Mouse (Mus musculus): ENCODE data around the gene Dad1. TPM values are rescaled to one million over a fixed set of nuclear protein-coding genes. Genes with fewer than 3 reads are reported as not detected.
"Not testable (repeated sequence)": the region's sequence is repeated elsewhere in the genome, so short reads cannot be mapped to it uniquely, and the experiment has no call there.

Gene Dad1
- total RNA-seq, 2 experiments from 2014 or later: 86.7 to 154 TPM

- no peak for ATAC-seq (ENCODE audit: poor library complexity, severe bottlenecking)
Observed at GRCm38 (mm10) chr14:54249326-54249725, 4.6 kb downstream of the Dad1 start.

DNA sequence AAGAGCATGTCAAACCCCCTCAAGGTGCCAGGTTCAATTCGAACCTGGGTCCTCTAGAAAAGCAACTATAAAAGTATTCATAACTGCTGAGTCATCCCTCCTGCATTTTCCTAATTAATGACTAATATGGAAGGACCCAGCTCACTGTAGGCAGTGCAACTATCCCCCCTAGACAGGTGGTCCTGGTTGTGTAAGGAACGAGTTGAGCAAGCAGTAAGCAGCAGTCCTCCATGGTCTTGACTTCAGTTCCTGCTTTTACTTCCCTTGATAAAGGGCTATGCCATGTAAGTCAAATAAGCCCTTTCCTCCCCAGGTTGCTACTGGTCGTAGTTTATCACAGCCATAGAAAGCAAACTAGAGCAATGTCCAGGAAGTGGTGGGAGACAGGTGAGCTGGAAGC, 7.7 kb downstream of the Dad1 start:
- 0 out of 2 replicates have a peak, but pooled peaks have one; percentile 40 for ATAC-seq (ENCODE audit: poor library complexity, severe bottlenecking)

- no peak for ATAC-seq (ENCODE audit: poor library complexity, severe bottlenecking)
Observed at GRCm38 (mm10) chr14:54244183-54244582, 9.7 kb downstream of the Dad1 start.

GRCm38 (mm10) chr14:54240542-54240941, 13.4 kb downstream of the Dad1 start:
- ATAC-seq (ENCODE audit: poor library complexity, severe bottlenecking): no peak

- peak; percentile 95 for ATAC-seq (ENCODE audit: poor library complexity, severe bottlenecking)
Observed at GRCm38 (mm10) chr14:54239002-54239736, 14.7 kb downstream of the Dad1 start.

- no peak for ATAC-seq (ENCODE audit: poor library complexity, severe bottlenecking)
Observed at GRCm38 (mm10) chr14:54236881-54237280, 17.0 kb downstream of the Dad1 start.

DNA sequence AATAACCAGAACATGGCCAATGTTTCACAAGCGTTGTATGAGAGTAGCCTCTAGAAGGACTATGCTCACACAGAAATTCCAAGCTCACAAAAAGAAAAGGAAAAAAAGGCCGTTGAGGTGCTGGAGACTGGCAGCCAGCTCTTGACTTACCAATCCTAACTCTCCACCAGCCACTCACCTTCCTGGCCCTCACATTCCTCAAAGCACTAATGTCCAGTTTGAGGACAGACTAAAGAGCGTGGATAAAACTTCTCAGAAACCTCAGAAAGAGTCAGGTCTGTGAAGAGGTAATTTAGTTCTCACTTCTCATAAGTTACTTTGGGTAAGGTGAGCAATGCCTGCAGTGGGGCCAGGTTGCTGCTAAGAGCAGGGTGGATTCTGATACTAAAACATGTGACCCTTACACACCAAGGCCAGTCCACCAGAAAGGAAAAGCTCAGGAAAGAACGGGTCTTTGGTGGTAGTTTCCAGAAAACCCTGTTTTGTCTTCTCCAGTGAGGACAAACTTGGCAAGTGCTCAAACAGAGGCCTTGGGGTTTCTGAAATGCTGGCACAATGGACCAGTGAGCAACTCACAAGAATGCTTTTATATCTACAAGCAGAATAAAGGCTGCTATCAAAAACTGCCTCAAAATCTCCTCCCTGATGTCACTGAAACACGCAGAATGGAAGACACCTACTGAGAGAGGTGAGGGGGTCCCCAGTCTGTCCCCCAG, 17.9 kb downstream of the Dad1 start:
- no peak for ATAC-seq (ENCODE audit: poor library complexity, severe bottlenecking)

GRCm38 (mm10) chr14:54234231-54235040, 19.5 kb downstream of the Dad1 start:
- ATAC-seq (ENCODE audit: poor library complexity, severe bottlenecking): no peak

DNA sequence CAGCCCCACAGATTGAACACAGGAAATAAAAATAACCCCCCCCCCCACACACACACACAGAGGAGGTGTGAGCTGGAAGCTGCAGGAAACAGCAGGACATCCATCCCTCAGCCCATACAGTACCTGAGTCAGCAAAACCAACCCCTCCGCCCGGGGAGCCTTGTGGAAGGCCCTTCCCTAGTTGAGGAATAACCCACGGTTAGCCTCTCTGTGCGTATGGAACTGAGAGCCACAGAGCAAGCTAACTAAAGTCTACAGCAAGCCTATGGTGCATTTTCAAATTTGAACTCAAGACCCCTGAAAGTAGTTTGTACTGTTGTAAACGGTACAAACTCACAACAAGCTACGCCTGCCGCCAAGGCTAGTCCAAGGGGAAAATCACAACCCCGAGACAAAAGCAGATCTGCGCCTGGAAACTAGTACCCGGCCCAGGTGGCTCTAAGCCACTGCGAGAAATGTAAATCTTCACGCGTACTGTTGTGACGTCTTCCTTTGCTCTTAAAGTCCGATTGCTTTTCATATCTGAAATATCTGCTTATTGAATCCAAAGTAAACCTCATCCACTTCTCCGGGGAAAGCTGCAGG, 20.3 kb downstream of the Dad1 start:
- ATAC-seq (ENCODE audit: poor library complexity, severe bottlenecking): no peak

DNA sequence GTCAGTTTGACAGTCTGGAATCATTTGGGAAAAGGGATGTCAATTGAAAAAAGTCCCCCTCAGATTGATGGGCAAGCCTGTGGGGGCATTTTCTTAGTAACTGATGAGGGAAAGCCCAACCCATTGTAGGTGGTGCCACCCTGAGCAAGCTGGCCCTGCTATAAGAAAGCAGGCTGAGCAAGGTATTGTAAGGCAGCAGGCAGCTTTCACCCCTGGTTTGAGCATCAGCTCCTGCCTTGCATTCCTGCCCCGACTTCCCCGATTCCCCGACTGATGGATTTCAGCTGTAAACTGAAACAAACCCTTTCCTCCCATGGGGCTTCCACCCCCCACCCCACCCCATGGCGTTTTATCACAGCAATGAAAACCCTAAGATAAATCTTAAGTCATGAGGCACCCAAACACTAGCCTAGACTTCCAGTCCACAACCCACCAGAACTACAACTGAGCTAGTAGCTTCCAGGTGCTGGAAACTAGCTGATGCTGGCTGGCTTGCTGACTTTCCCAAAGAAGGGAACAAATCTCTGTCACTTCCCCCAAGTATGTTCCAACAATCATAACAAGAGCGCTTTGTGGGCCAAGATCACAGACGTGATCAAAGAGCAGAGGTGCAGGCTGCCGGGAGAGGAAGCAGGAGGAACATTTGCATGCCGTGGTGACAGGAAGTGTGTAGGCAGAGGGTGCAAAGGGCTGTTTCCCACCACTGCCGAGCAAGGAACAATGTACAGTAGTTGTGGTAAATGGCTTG, 20.9 kb downstream of the Dad1 start:
- ATAC-seq (ENCODE audit: poor library complexity, severe bottlenecking): peak; percentile 83

GRCm38 (mm10) chr14:54232143-54232542, 21.8 kb downstream of the Dad1 start:
- no peak for ATAC-seq (ENCODE audit: poor library complexity, severe bottlenecking)

GRCm38 (mm10) chr14:54231176-54231956, 22.5 kb downstream of the Dad1 start:
- no peak for ATAC-seq (ENCODE audit: poor library complexity, severe bottlenecking)

DNA sequence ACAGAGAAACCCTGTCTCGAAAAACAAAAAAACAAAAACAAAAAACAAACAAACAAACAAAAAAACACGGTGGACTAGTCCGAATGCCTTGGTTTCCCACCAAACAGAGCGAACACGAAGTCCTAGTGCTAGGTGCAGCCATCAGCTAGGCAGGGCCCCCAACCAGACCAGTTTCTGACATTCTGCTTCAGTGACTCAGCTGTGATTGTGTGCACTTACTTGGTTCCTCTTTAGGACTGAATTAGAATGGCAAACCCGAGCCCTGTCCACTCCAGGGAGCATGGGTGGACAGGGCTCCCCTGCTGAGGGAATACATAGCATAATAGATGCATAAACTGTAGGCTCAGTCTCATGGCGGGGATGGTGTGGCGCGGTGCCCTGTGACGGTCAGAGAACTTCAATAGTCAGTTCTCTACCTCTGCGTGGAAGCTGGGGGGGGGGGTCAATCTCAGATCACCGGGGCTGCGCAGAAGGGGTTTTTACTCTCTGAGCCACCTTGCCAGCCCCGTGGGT, 23.2 kb downstream of the Dad1 start:
- ATAC-seq (ENCODE audit: poor library complexity, severe bottlenecking): no peak

GRCm38 (mm10) chr14:54229849-54230248, 24.1 kb downstream of the Dad1 start:
- ATAC-seq (ENCODE audit: poor library complexity, severe bottlenecking): not testable (repeated sequence)

DNA sequence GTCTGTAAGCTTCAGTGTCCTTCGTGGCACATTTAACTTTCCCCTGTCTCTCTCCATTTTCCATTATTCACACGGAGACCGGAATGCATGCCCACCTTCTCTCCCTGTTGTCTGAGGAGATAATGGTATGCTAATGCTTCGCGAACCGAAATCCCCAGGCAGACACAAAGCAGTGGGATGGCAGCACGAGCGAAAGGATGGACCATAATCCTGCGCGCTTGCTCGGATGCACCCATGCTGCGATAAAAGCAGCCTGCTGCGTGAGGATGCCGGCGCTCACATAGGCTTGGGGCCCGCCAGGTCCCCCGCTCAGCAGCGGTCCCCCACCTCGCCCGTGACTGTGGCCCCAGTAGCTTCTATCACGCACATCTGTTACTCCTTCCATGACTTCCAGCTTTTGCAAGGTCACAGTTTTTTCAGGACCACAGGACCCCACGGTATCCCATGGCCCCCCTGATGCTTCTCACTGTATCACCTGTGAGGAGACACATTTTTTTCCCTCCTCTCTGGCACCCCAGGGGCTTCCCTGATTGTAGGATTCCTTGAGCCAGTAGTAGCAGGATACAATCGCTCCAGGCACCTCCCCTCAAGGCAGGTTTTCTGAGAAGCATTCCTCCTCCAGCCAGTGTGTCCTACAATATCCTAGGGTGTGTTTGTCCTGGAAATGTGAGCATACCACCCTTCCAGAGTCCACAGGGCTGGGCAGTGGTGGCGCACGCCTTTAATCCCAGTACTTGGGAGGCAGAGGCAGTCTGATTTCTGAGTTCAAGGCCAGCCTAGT, 24.8 kb downstream of the Dad1 start:
- no peak for ATAC-seq (ENCODE audit: poor library complexity, severe bottlenecking)

- ATAC-seq (ENCODE audit: poor library complexity, severe bottlenecking): no peak
Observed at GRCm38 (mm10) chr14:54228501-54228900, 25.4 kb downstream of the Dad1 start.

GRCm38 (mm10) chr14:54227911-54228451, 25.9 kb downstream of the Dad1 start:
- ATAC-seq (ENCODE audit: poor library complexity, severe bottlenecking): peak; percentile 46

Data from megakaryocyte, adult 5-6 weeks (primary cell).